Mouse (Mus musculus) right cerebral cortex, adult 2 months (tissue): Measurements from ENCODE around the gene Hoxb9.

Experiments used
- DNase-seq, 2 experiments: peaks; one replicate each; pipeline ENCODE4 v3.0.0; 2021 to 2022; ENCODE audit warnings: low spot score in 2 of 2

Gene Hoxb9

DNA sequence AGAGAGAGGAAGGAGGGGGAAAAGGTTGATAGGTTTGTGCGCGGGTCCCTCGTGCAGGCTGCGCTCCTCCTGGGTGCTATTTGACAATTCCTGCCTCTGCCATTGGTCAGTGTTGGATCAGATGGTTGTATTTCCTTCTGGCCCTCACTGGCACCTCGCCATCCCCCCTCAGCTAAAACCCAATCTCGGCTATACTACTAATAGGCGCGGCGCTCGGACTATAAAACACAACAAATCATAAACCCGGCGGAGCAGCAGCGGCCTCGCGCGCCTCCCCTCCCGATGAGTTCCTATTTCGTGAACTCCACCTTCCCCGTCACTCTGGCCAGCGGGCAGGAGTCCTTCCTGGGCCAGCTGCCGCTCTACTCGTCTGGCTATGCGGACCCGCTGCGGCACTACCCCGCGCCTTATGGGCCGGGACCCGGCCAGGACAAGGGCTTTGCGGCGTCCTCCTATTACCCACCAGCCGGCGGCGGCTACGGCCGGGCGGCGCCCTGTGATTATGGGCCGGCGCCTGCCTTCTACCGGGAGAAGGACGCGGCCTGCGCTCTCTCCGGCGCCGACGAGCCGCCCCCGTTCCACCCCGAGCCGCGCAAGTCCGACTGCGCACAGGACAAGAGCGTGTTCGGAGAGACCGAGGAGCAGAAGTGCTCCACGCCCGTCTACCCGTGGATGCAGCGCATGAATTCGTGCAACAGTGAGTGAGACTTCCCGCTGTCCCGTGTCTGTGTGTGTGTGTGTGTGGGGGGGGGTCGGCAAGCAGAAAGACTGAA is 27.8 kb downstream of the Hoxb9 start:
- no peak for DNase-seq

- DNase-seq, result no peak
Measured at GRCm38 (mm10) chr11:96299781-96300180, 28.5 kb downstream of the Hoxb9 start.

GRCm38 (mm10) chr11:96300354-96301063 is 29.3 kb downstream of the Hoxb9 start:
- DNase-seq, result no peak

DNA sequence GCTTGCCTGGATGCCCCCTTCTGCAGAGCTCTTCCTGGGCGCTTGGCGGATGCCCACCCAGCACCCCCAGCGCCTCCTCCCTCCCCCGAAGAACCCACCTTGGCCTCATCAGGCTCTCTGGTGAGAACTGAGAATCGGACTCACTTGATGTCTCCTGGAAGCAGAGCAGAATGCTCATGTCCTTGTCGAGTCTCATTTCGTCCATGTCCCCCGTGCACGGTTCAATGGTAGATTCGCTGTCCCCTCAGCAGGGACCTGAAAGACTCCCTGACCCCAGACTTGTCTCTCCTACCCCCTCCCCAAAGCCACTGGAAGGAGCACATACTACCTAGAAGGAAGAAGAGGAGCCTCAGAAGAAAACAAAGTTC is 29.8 kb downstream of the Hoxb9 start:
- no peak for DNase-seq

- peak in 1 of 2 experiments; percentile 30 for DNase-seq
Measured at GRCm38 (mm10) chr11:96301837-96302236, 30.6 kb downstream of the Hoxb9 start.

DNA sequence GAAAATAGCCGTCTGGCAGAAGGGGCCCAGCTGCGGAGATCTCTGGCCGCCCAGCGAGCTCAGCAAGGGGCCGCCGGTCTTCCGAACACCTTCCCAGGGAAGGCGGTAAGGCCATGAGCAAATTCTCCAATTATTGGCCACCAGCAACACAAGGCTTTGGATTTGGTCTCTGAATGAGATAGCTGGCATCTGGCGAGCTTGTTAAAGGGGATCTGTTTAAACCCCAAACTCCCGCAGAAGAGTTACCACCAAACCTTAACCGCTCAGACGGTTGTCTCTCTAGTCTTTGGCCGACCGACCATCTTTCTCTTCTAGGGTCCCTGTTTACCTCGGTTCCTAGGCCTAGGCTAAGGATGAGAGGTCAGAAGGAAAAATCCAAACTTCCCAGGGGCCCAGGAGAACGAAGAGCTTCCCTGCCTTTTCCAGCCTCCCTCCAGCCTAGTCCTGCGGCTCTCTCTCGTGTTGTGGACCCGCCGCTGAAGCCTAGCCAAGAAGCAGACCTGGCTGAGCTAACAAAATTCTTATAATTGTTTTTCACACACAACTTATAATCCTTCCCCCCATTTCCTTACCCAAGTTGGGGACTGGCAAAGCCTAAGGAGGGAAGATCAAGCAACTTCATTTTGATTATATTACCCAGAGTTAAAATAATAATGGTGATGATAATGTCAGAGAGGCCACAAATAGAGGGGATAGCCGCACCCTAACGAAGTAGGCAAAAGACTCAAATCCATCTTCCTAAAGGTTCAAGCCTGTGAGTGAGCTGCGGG is 31.3 kb downstream of the Hoxb9 start:
- DNase-seq, result no peak

GRCm38 (mm10) chr11:96303151-96304099 is 32.2 kb downstream of the Hoxb9 start, which contains the start of gene Hoxb5:
TSS of gene Hoxb5 (plus strand) at chr11:96303336.
- no peak for DNase-seq

DNA sequence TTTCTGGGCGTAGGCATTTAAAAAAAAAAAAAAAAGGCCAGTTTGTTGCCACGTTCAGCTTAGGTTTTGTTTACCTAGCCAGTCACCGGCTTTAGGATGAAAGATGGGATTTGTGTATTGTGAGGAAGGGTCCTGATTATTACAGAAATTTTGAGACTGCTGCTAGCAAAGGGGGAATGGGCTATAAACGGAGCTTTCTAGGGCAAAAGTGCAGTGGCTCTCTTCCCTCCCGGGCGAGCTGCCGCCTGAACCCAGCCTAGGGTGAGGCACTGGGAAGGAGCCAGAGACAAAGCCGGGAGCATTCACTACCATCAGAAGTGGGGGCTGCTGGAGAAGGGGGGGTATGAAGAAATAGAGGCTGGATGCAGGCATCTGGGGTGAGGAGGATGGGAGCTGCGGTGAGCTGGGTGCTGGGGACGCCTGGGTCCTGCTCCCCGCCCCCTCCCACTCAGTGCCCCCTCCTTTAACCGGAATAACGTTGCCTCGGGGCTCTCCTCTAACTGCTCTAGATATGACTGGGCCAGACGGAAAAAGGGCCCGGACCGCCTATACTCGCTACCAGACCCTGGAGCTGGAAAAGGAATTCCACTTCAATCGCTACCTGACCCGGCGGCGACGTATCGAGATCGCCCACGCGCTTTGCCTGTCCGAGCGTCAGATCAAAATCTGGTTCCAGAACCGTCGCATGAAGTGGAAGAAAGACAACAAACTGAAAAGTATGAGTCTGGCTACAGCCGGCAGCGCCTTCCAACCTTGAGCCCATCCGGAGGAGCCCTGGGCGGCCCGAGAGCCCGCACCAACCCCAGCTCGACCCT is 33.3 kb downstream of the Hoxb9 start:
- DNase-seq, result no peak

DNA sequence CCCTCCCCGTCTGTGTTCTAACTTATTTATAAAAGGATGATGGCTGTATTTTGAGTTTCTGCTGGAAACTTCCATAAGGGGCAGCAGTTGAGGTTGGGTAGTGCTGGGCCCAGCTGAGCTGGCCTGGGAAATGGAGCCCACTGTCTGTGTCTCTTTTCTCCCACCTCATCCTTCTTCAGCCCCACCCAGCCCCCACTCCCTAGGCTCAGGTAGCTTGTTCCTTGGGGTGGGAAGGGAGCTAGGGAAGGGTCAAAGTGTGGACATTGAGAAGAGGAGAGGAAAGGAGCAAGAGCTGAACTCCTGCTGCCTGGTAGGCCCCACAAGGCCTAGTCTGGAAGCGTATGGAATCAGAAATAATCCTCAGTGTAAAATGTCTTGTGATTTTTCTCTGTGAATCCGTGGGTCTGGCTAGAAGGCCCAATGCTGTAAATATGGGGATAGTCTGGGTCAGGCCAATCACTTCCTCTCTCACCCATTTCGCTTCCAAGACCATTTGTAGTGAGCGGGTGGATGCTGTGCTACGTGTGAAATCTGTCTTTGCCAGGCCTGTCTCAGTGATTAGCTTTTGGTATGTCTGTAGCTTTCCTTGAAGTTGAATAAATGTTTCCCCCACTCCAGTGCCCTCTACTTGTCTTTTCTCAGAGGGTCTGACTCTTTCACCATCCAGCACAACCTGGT is 34.4 kb downstream of the Hoxb9 start:
- no peak for DNase-seq

GRCm38 (mm10) chr11:96306183-96306907 is 35.1 kb downstream of the Hoxb9 start:
- DNase-seq, result no peak

GRCm38 (mm10) chr11:96306908-96307269 is 35.6 kb downstream of the Hoxb9 start:
- DNase-seq, result no peak

DNA sequence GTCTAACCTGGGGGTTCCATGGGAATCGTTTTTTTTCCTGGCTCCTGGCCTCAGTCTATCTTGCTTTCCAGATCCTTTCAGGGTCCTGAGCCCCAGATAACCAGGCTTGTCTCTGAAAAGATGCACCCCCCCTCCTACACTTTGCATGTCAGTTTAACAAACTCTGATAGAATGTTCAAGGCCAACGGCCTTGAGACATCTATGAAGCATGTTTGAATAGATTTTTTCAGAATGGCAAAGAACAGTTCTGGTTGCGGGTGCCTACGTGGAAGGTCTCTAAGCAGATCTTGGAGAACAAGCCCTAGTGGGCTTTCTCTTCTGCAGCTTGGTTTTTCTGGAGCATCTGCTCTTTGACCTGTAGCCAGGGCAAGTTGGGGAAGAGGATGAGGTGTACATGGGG is 37.5 kb downstream of the Hoxb9 start:
- DNase-seq, result no peak

- DNase-seq, result no peak
Measured at GRCm38 (mm10) chr11:96309288-96309687, 38.0 kb downstream of the Hoxb9 start.

GRCm38 (mm10) chr11:96310183-96310938 is 39.1 kb downstream of the Hoxb9 start:
- no peak for DNase-seq

DNA sequence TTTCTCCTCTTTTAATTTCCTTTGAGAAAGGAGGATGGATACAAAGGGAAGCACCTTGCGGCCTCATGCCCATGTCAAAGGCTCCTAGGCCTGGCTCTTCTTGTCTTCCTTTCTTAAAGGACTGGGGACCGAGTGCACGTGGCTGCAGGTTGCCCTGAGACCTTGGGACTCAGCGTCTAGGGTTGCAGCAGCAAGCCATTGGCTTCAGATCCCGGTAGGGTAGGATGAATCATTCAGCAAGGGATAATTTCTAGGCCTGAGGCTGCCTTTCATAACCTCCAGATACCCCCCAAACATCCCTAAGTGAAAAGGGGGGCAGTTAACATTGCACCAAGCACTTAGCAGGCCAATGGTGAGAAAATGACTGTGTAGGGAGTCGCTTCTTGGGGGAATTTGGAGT is 39.8 kb downstream of the Hoxb9 start:
- no peak for DNase-seq

GRCm38 (mm10) chr11:96311520-96312417 is 40.5 kb downstream of the Hoxb9 start:
- DNase-seq, result peak in 1 of 2 experiments; percentile 23

GRCm38 (mm10) chr11:96313134-96313533 is 41.9 kb downstream of the Hoxb9 start:
- no peak for DNase-seq
